Mouse (Mus musculus): ENCODE results near the gene Mturn. TPM values are rescaled to one million over a fixed set of nuclear protein-coding genes. Genes with fewer than 3 reads are reported as not detected.

Mturn gene
- polyA plus RNA-seq, 1 experiment from 2014 or later = 7.1 TPM

DNA sequence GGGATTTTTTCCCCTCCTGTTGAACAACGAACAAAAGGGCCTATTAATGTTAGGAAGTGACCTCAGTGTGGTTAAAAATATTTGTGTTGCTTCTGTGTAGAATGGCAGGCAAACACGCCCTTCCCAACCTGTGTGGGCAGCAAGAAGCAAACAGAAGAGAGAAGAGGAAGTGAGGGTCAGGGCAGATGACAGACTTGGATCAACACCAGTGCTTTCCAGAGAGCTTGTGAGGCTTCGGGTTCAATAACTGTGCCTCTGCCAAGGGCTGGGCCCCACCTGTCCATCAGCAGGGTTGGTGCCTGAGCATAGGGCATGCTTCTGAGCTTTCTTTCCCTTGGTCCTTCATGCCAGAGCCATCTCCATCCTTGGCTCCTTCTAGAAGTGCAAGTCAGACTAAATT lies 70.7 kb downstream of the Mturn start:
- H3K9ac ChIP-seq = no peak overlapping the region
- no peak overlapping the region for H3K4me2 ChIP-seq (replicated peaks)
- no peak overlapping the region for H3K27ac ChIP-seq
- no peaks in the 10 kb centered on the region for H3K9me3 ChIP-seq
- WGBS = 28% methylated on average over 3 of the region's 3 CpGs
- H3K4me3 ChIP-seq (replicated peaks) = no peak overlapping the region
- no peak for ATAC-seq
- H3K36me3 ChIP-seq = no peaks in the 10 kb centered on the region
- H3K4me1 ChIP-seq (replicated peaks) = no peaks in the 10 kb centered on the region
- no peaks in the 10 kb centered on the region for H3K27me3 ChIP-seq (replicated peaks)

Other genes starting within 250 kb of the Mturn start
- gene Scrn1, start 115.1 kb upstream of the Mturn start, polyA plus RNA-seq (2015; fragmentation: Nextera tagmentation; extraction: Ambion mirVana) = 5.9 and 6.4 TPM in 2 replicates
- gene Plekha8, start 86.5 kb upstream of the Mturn start, polyA plus RNA-seq (2015; fragmentation: Nextera tagmentation; extraction: Ambion mirVana) = 6.2 and 6.4 TPM in 2 replicates
- gene Fkbp14, start 84.3 kb upstream of the Mturn start, polyA plus RNA-seq (2015; fragmentation: Nextera tagmentation; extraction: Ambion mirVana) = 23.1 and 24.3 TPM in 2 replicates
- gene Znrf2, start 135.3 kb downstream of the Mturn start, polyA plus RNA-seq (2015; fragmentation: Nextera tagmentation; extraction: Ambion mirVana) = 5.8 and 6.5 TPM in 2 replicates